Mouse (Mus musculus): ENCODE measurements around the gene Cep41. TPM values are rescaled to one million over a fixed set of nuclear protein-coding genes. Genes with fewer than 3 reads are reported as not detected.

Gene Cep41
- total RNA-seq, 1 experiment: 8.6 TPM

GRCm38 (mm10) chr6:30709115-30709514 is 15.6 kb upstream of the Cep41 start:
- no peak for DNase-seq (ENCODE audit: low read depth, low spot score)

DNA sequence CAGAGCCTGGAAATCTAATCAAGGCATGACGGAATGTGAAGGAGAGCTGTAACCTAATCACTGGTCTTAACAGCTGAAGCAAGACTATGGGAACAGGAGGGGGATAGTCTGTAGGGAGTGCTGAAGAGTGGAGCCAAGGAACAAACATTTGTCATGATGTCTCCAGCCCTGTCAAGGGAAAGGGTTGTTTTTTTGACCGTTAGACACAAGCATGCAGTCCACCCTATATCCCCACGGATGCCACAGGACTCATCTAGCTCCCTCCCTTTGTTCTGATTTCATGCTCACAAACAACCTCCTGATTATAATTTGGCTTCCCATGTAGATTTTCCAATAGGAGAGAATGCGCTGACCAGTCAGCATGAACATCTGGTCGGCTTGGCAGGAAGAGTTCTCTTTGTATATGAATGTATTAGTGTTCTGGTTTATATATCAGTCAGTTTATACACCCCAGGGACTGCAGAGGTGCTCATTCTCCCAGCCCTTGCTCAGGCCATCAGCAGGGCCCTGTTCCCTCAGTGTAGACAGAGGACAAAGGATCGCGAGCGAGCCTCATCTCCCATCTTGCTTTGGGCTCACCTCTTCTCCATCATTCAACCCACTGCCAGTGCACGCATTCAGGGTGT is 10.5 kb upstream of the Cep41 start:
- DNase-seq (ENCODE audit: low read depth, low spot score): no peak
- Histone ChIP-seq H3K4me3 (ENCODE audit: insufficient read depth in 1 of 2, low read depth in 1 of 2, low read length in 2 of 2, poor library complexity in 1 of 2, severe bottlenecking in 1 of 2) (no peak overlapping the region), H3K36me3 (ENCODE audit: control insufficient read depth, insufficient read depth, low read length, poor library complexity, severe bottlenecking) (no peaks in the 10 kb centered on the region), H3K9me3 (ENCODE audit: control insufficient read depth, insufficient read depth, low read depth, low read length) (no peaks in the 10 kb centered on the region), H3K4me1 (ENCODE audit: control insufficient read depth in 2 of 2, insufficient read depth in 2 of 2, low read length in 2 of 2, poor library complexity in 1 of 2) (no peaks in the 10 kb centered on the region), H3K27ac (ENCODE audit: insufficient read depth, low read depth, low read length, poor library complexity, severe bottlenecking) (no peak overlapping the region), H3K9ac (ENCODE audit: insufficient read depth, low read depth, low read length, poor library complexity, severe bottlenecking) (no peak overlapping the region)
- TF ChIP-seq ZNF384 (IDR thresholded peaks at IDR 0.05; ENCODE audit: low read depth, low read length) (no peak), CHD2 (IDR thresholded peaks at IDR 0.05; ENCODE audit: low read depth, low read length) (no peak), HCFC1 (IDR thresholded peaks at IDR 0.05; ENCODE audit: borderline replicate concordance, insufficient read depth, low read length) (no peak), ZC3H11A (IDR thresholded peaks at IDR 0.05; ENCODE audit: borderline replicate concordance, low read depth, low read length) (no peak), MAFK (IDR thresholded peaks at IDR 0.05; ENCODE audit: insufficient read depth, low read depth, low read length) (no peak)
- in situ Hi-C loops (cut with MboI; ENCODE audit: low sequenced_read_pairs in 2 of 2, unreplicated experiment in 2 of 2): no loop called here

More at GRCm38 (mm10) chr6:30709115-30709514, 15.6 kb upstream of the Cep41 start:
- Histone ChIP-seq H3K36me3 (ENCODE audit: control insufficient read depth, insufficient read depth, low read length, poor library complexity, severe bottlenecking) (no peaks in the 10 kb centered on the region), H3K4me3 (ENCODE audit: insufficient read depth in 1 of 2, low read depth in 1 of 2, low read length in 2 of 2, poor library complexity in 1 of 2, severe bottlenecking in 1 of 2) (no peak overlapping the region), H3K27ac (ENCODE audit: insufficient read depth, low read depth, low read length, poor library complexity, severe bottlenecking) (no peak overlapping the region), H3K9ac (ENCODE audit: insufficient read depth, low read depth, low read length, poor library complexity, severe bottlenecking) (no peak overlapping the region), H3K9me3 (ENCODE audit: control insufficient read depth, insufficient read depth, low read depth, low read length) (no peaks in the 10 kb centered on the region), H3K4me1 (ENCODE audit: control insufficient read depth in 2 of 2, insufficient read depth in 2 of 2, low read length in 2 of 2, poor library complexity in 1 of 2) (no peaks in the 10 kb centered on the region)
- TF ChIP-seq MAFK (IDR thresholded peaks at IDR 0.05; ENCODE audit: insufficient read depth, low read depth, low read length): no peak
- TF ChIP-seq HCFC1 (IDR thresholded peaks at IDR 0.05; ENCODE audit: borderline replicate concordance, insufficient read depth, low read length): no peak
- TF ChIP-seq ZC3H11A (IDR thresholded peaks at IDR 0.05; ENCODE audit: borderline replicate concordance, low read depth, low read length): no peak
- in situ Hi-C loops (cut with MboI; ENCODE audit: low sequenced_read_pairs in 2 of 2, unreplicated experiment in 2 of 2): no loop called here

GRCm38 (mm10) chr6:30703476-30703875 is 9.9 kb upstream of the Cep41 start:
- TF ChIP-seq ZNF384 (IDR thresholded peaks at IDR 0.05; ENCODE audit: low read depth, low read length): no peak
- no peak for TF ChIP-seq MAFK (IDR thresholded peaks at IDR 0.05; ENCODE audit: insufficient read depth, low read depth, low read length)
- no peak for TF ChIP-seq ZC3H11A (IDR thresholded peaks at IDR 0.05; ENCODE audit: borderline replicate concordance, low read depth, low read length)
- no peak for TF ChIP-seq HCFC1 (IDR thresholded peaks at IDR 0.05; ENCODE audit: borderline replicate concordance, insufficient read depth, low read length)
- no peak for TF ChIP-seq CHD2 (IDR thresholded peaks at IDR 0.05; ENCODE audit: low read depth, low read length)
- no peak overlapping the region for H3K27ac ChIP-seq (ENCODE audit: insufficient read depth, low read depth, low read length, poor library complexity, severe bottlenecking)
- no peaks in the 10 kb centered on the region for H3K9me3 ChIP-seq (ENCODE audit: control insufficient read depth, insufficient read depth, low read depth, low read length)
- H3K9ac ChIP-seq (ENCODE audit: insufficient read depth, low read depth, low read length, poor library complexity, severe bottlenecking): no peak overlapping the region
- H3K36me3 ChIP-seq (ENCODE audit: control insufficient read depth, insufficient read depth, low read length, poor library complexity, severe bottlenecking): no peaks in the 10 kb centered on the region
- no peak for DNase-seq (ENCODE audit: low read depth, low spot score)
- in situ Hi-C loops (cut with MboI; ENCODE audit: low sequenced_read_pairs in 2 of 2, unreplicated experiment in 2 of 2): no loop called here
- H3K4me1 ChIP-seq (ENCODE audit: control insufficient read depth in 2 of 2, insufficient read depth in 2 of 2, low read length in 2 of 2, poor library complexity in 1 of 2): no peaks in the 10 kb centered on the region
- no peak overlapping the region for H3K4me3 ChIP-seq (ENCODE audit: insufficient read depth in 1 of 2, low read depth in 1 of 2, low read length in 2 of 2, poor library complexity in 1 of 2, severe bottlenecking in 1 of 2)

DNA sequence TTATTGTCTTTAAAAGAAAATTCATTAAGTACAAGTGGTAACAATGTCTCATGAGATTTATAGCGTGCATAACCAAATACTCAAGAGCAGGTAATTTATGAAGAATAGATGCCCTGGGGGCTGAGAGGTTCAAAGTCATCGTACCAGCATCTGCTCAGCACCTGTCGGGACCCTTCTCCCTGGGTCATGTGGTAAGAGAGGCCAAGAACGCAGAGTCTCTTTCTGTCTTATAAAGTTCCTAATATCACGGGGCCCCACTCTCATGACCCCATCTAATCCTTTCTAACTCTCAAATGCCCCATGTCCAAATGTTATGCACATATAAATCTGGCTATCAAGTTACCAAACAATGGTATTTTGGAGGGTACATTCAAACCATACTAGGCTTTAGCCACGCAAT is 9.3 kb upstream of the Cep41 start:
- Histone ChIP-seq H3K27ac (ENCODE audit: insufficient read depth, low read depth, low read length, poor library complexity, severe bottlenecking) (no peak overlapping the region), H3K36me3 (ENCODE audit: control insufficient read depth, insufficient read depth, low read length, poor library complexity, severe bottlenecking) (no peaks in the 10 kb centered on the region), H3K9ac (ENCODE audit: insufficient read depth, low read depth, low read length, poor library complexity, severe bottlenecking) (no peak overlapping the region), H3K4me1 (ENCODE audit: control insufficient read depth in 2 of 2, insufficient read depth in 2 of 2, low read length in 2 of 2, poor library complexity in 1 of 2) (no peaks in the 10 kb centered on the region), H3K9me3 (ENCODE audit: control insufficient read depth, insufficient read depth, low read depth, low read length) (no peaks in the 10 kb centered on the region), H3K4me3 (ENCODE audit: insufficient read depth in 1 of 2, low read depth in 1 of 2, low read length in 2 of 2, poor library complexity in 1 of 2, severe bottlenecking in 1 of 2) (no peak overlapping the region)
- TF ChIP-seq HCFC1 (IDR thresholded peaks at IDR 0.05; ENCODE audit: borderline replicate concordance, insufficient read depth, low read length): no peak
- TF ChIP-seq MAFK (IDR thresholded peaks at IDR 0.05; ENCODE audit: insufficient read depth, low read depth, low read length): no peak
- no peak for TF ChIP-seq CHD2 (IDR thresholded peaks at IDR 0.05; ENCODE audit: low read depth, low read length)
- no peak for TF ChIP-seq ZC3H11A (IDR thresholded peaks at IDR 0.05; ENCODE audit: borderline replicate concordance, low read depth, low read length)
- no peak for TF ChIP-seq ZNF384 (IDR thresholded peaks at IDR 0.05; ENCODE audit: low read depth, low read length)
- DNase-seq (ENCODE audit: low read depth, low spot score): no peak
- in situ Hi-C loops (cut with MboI; ENCODE audit: low sequenced_read_pairs in 2 of 2, unreplicated experiment in 2 of 2): no loop called here

- Histone ChIP-seq H3K9me3 (ENCODE audit: control insufficient read depth, insufficient read depth, low read depth, low read length) (no peaks in the 10 kb centered on the region), H3K4me1 (ENCODE audit: control insufficient read depth in 2 of 2, insufficient read depth in 2 of 2, low read length in 2 of 2, poor library complexity in 1 of 2) (no peaks in the 10 kb centered on the region), H3K27ac (ENCODE audit: insufficient read depth, low read depth, low read length, poor library complexity, severe bottlenecking) (no peak overlapping the region), H3K4me3 (ENCODE audit: insufficient read depth in 1 of 2, low read depth in 1 of 2, low read length in 2 of 2, poor library complexity in 1 of 2, severe bottlenecking in 1 of 2) (no peak overlapping the region), H3K36me3 (ENCODE audit: control insufficient read depth, insufficient read depth, low read length, poor library complexity, severe bottlenecking) (no peaks in the 10 kb centered on the region), H3K9ac (ENCODE audit: insufficient read depth, low read depth, low read length, poor library complexity, severe bottlenecking) (no peak overlapping the region)
- in situ Hi-C loops (cut with MboI; ENCODE audit: low sequenced_read_pairs in 2 of 2, unreplicated experiment in 2 of 2): no loop called here
- DNase-seq (ENCODE audit: low read depth, low spot score): no peak
- TF ChIP-seq CHD2 (IDR thresholded peaks at IDR 0.05; ENCODE audit: low read depth, low read length): no peak
- TF ChIP-seq MAFK (IDR thresholded peaks at IDR 0.05; ENCODE audit: insufficient read depth, low read depth, low read length): no peak
- no peak for TF ChIP-seq ZNF384 (IDR thresholded peaks at IDR 0.05; ENCODE audit: low read depth, low read length)
- no peak for TF ChIP-seq HCFC1 (IDR thresholded peaks at IDR 0.05; ENCODE audit: borderline replicate concordance, insufficient read depth, low read length)
- TF ChIP-seq ZC3H11A (IDR thresholded peaks at IDR 0.05; ENCODE audit: borderline replicate concordance, low read depth, low read length): no peak
Measured at GRCm38 (mm10) chr6:30700182-30700581, 6.6 kb upstream of the Cep41 start.

Data from ES-E14 (cell line).